Mouse (Mus musculus): Measurements from ENCODE around the gene Canx. TPM values are rescaled to one million over a fixed set of nuclear protein-coding genes. Genes with fewer than 3 reads are reported as not detected.

Gene Canx
- polyA plus RNA-seq, 1 experiment from 2014 or later, result 250 TPM

MicroRNA genes within 50 kb of the gene (microRNA counts, 519-probe panel; counts per million panel counts)
- microRNA mmu-miR-804, result 2,398 counts per million, percentile 48 among the panel's probes with 10 or more counts

Small RNA genes lying within 50 kb of the gene (microRNA-seq; reads per million reads assigned to microRNA genes)
- not detected for gene Mir804

Other genes with a start within 250 kb of the Canx start
- gene Tbc1d9b, start 194.3 kb downstream of the Canx start, polyA plus RNA-seq (2015; fragmentation: Nextera tagmentation; extraction: Ambion mirVana), result 37.0 and 37.5 TPM in 2 replicates
- 28.6 and 31.9 TPM in 2 replicates for gene Mrnip, start 151.2 kb downstream of the Canx start, polyA plus RNA-seq (2015; fragmentation: Nextera tagmentation; extraction: Ambion mirVana)
- gene Sqstm1, start 114.8 kb downstream of the Canx start, polyA plus RNA-seq (2015; fragmentation: Nextera tagmentation; extraction: Ambion mirVana), result 285 and 303 TPM in 2 replicates
- gene Mgat4b, start 114.8 kb downstream of the Canx start, polyA plus RNA-seq (2015; fragmentation: Nextera tagmentation; extraction: Ambion mirVana), result 40.3 and 46.3 TPM in 2 replicates
- gene Ltc4s, start 87.1 kb downstream of the Canx start, polyA plus RNA-seq (2015; fragmentation: Nextera tagmentation; extraction: Ambion mirVana), result 2.4 and 3.1 TPM in 2 replicates
- gene Maml1, start 33.4 kb downstream of the Canx start, polyA plus RNA-seq (2015; fragmentation: Nextera tagmentation; extraction: Ambion mirVana), result 3.8 and 4.6 TPM in 2 replicates
- 1.2 and 1.9 TPM in 2 replicates for gene Cby3, start 28.8 kb upstream of the Canx start, polyA plus RNA-seq (2015; fragmentation: Nextera tagmentation; extraction: Ambion mirVana)
- gene Hnrnph1, start 51.3 kb upstream of the Canx start, polyA plus RNA-seq (2015; fragmentation: Nextera tagmentation; extraction: Ambion mirVana), result 664 and 668 TPM in 2 replicates
- 29.5 and 30.0 TPM in 2 replicates for gene Rufy1, start 105.5 kb upstream of the Canx start, polyA plus RNA-seq (2015; fragmentation: Nextera tagmentation; extraction: Ambion mirVana)